Comparison of ENCODE assay signal across 8 mouse cellular contexts in the genomic region with DNA sequence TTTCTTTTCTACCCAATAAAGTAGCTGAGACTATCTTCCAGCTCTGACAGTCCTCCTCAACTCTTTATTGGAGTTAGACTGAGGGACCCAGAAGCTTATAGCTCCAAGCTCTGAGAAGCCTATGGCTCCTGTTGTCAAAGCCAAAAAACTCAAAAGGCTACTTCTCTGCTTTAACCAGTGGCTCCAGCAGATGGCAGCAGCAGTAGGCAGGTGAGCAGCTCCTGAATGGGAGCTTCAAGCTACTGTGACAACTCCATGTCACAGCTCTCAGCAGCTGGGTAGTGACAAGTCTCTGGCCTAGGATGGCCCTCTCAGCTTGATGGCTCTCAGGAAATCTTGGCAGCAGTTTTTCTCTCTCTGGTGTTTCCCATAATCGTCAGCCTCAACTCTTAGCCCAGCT. TPM values are rescaled to one million over a fixed set of nuclear protein-coding genes. Genes with fewer than 3 reads are reported as not detected.
DNase-seq lines count a peak whose midpoint lies in the region; ATAC-seq and TF ChIP-seq lines count a peak whose summit lies in the region.

No protein-coding gene starts in this region.

- H3K36me3 ChIP-seq in E14TG2a.4 (ENCODE audit: insufficient read depth, low read length): peaks cover 7% of the 10 kb centered on the region
- no peaks in the 10 kb centered on the region for H3K36me3 ChIP-seq in heart, postnatal 0 days (replicated peaks; ENCODE audit: control insufficient read depth, insufficient read depth, low read length)
- no peaks in the 10 kb centered on the region for H3K36me3 ChIP-seq in lung, embryonic 14.5 days (ENCODE audit: insufficient read depth)

- no peak overlapping the region for H3K27ac ChIP-seq in heart, postnatal 0 days (ENCODE audit: low read depth)
- no peak overlapping the region for H3K27ac ChIP-seq in lung, embryonic 14.5 days (ENCODE audit: low read depth)

- peak; percentile 72 for DNase-seq in adrenal gland, adult 2 months
- peak; percentile 56 for DNase-seq in embryo, embryonic 11.5 days (ENCODE audit: low read depth, low spot score)
- DNase-seq in heart, postnatal 0 days (ENCODE audit: low spot score): peak; percentile 73
- peak; percentile 82 to 88 for DNase-seq in kidney, postnatal 25 days
- DNase-seq in lung, embryonic 14.5 days: peak; percentile 84
- DNase-seq in retina, embryonic 14.5 days (ENCODE audit: low spot score): peak; percentile 79

- no peak overlapping the region for H3K9ac ChIP-seq in heart, postnatal 0 days (replicated peaks; ENCODE audit: low read depth, low read length)
- no peak overlapping the region for H3K9ac ChIP-seq in lung, embryonic 14.5 days

- H3K9me3 ChIP-seq in E14TG2a.4 (ENCODE audit: low read length): no peaks in the 10 kb centered on the region
- no peaks in the 10 kb centered on the region for H3K9me3 ChIP-seq in heart, postnatal 0 days (replicated peaks; ENCODE audit: control insufficient read depth, low read length)
- no peaks in the 10 kb centered on the region for H3K9me3 ChIP-seq in lung, embryonic 14.5 days (ENCODE audit: low read depth, low read length)

- WGBS in heart, postnatal 0 days: 0% methylated on average over 1 of the region's 1 CpGs
- 4% methylated on average over 1 of the region's 1 CpGs for WGBS in lung, embryonic 14.5 days

- TF ChIP-seq EP300 in heart, postnatal 0 days (IDR thresholded peaks at IDR 0.05; ENCODE audit: low read depth): no peak

- peak; percentile 76 for ATAC-seq in heart, postnatal 0 days (ENCODE audit: insufficient read depth, low read depth)
- peak; percentile 49; the same call in 1 of the 2 replicates for ATAC-seq in lung, embryonic 14.5 days (ENCODE audit: insufficient read depth)
- ATAC-seq in erythroid progenitor cell, adult 5-6 weeks (replicated peaks; ENCODE audit: low FRiP score, poor library complexity, severe bottlenecking): no peak

- H3K4me2 ChIP-seq in heart, postnatal 0 days (ENCODE audit: low read depth, low read length): no peak overlapping the region
- H3K4me2 ChIP-seq in lung, embryonic 14.5 days: no peak overlapping the region

- H3K4me1 ChIP-seq in E14TG2a.4 (replicated peaks; ENCODE audit: low read depth, low read length): peaks cover 7% of the 10 kb centered on the region
- H3K4me1 ChIP-seq in heart, postnatal 0 days (ENCODE audit: control insufficient read depth, insufficient read depth): no peaks in the 10 kb centered on the region
- H3K4me1 ChIP-seq in lung, embryonic 14.5 days (ENCODE audit: insufficient read depth): no peaks in the 10 kb centered on the region

- no peaks in the 10 kb centered on the region for H3K27me3 ChIP-seq in E14TG2a.4 (ENCODE audit: insufficient read depth, low read length)
- no peaks in the 10 kb centered on the region for H3K27me3 ChIP-seq in heart, postnatal 0 days (ENCODE audit: control insufficient read depth, insufficient read depth, low read length)
- H3K27me3 ChIP-seq in lung, embryonic 14.5 days (ENCODE audit: insufficient read depth, low read length): no peaks in the 10 kb centered on the region

- peak; percentile 59 for TF ChIP-seq CTCF in E14TG2a.4 (conservative IDR thresholded peaks at IDR 0.05; ENCODE audit: low read length)
- peak; percentile 82 for TF ChIP-seq CTCF in heart, postnatal 0 days (IDR thresholded peaks at IDR 0.05; ENCODE audit: low read depth)
- peak; percentile 76 for TF ChIP-seq CTCF in lung, embryonic 14.5 days (IDR thresholded peaks at IDR 0.05; ENCODE audit: low read depth)

- H3K4me3 ChIP-seq in E14TG2a.4 (replicated peaks; ENCODE audit: low read length): no peak overlapping the region
- H3K4me3 ChIP-seq in heart, postnatal 0 days (ENCODE audit: low read depth, low read length): no peak overlapping the region
- H3K4me3 ChIP-seq in lung, embryonic 14.5 days (ENCODE audit: low read depth, low read length): no peak overlapping the region

RNA-seq across cellular contexts. Expression of a gene that starts 27.1 kb away (rescaled TPM):
- 1 to 10 TPM in 1 of 2 experiments, under 1 TPM in 1; 0.81 to 1.1 TPM for total RNA-seq in adrenal gland, adult 2 months (2021)
- 2.4 and 2.7 TPM in 2 replicates for polyA plus RNA-seq in adrenal gland, adult 2 months (2012; rRNA removed)
- 0.43 and 2.6 TPM in 2 replicates for total RNA-seq in heart, postnatal 0 days (2014; rRNA removed; ENCODE audit: low replicate concordance)
- 0.41 TPM in 2 replicates for polyA plus RNA-seq in heart, postnatal 0 days (2015; fragmentation: Nextera tagmentation; extraction: Ambion mirVana)
- 1.4 and 1.5 TPM in 2 replicates for polyA plus RNA-seq in lung, embryonic 14.5 days (2014; fragmentation: Nextera tagmentation; extraction: Ambion mirVana)
- not detected in 2 replicates for total RNA-seq in erythroid progenitor cell, adult 5-6 weeks (2015; ENCODE audit: low replicate concordance)
- not detected in 2 replicates for total RNA-seq in erythroid progenitor cell, adult 5-6 weeks (2017; ENCODE audit: low replicate concordance)

RNA-seq across cellular contexts. Expression of a gene that starts 58.8 kb away (rescaled TPM):
- 1 to 10 TPM; 2.5 to 4.1 TPM for total RNA-seq in adrenal gland, adult 2 months (2021)
- 0.89 and 0.94 TPM in 2 replicates for polyA plus RNA-seq in adrenal gland, adult 2 months (2012; rRNA removed)
- total RNA-seq in heart, postnatal 0 days (2014; rRNA removed; ENCODE audit: low replicate concordance): 0.95 and 1.2 TPM in 2 replicates
- 2.3 and 3.0 TPM in 2 replicates for polyA plus RNA-seq in heart, postnatal 0 days (2015; fragmentation: Nextera tagmentation; extraction: Ambion mirVana)
- polyA plus RNA-seq in lung, embryonic 14.5 days (2014; fragmentation: Nextera tagmentation; extraction: Ambion mirVana): 5.3 and 6.3 TPM in 2 replicates
- total RNA-seq in erythroid progenitor cell, adult 5-6 weeks (2015; ENCODE audit: low replicate concordance): 1.3 TPM in 1 of 2 replicates, not detected in the other
- total RNA-seq in erythroid progenitor cell, adult 5-6 weeks (2017; ENCODE audit: low replicate concordance): 0.08 and 0.26 TPM in 2 replicates
